Mouse (Mus musculus): ENCODE measurements around the gene Atp6v1e1. TPM values are rescaled to one million over a fixed set of nuclear protein-coding genes. Genes with fewer than 3 reads are reported as not detected.

Atp6v1e1 gene
- polyA plus RNA-seq, 1 experiment: 134 TPM

DNA sequence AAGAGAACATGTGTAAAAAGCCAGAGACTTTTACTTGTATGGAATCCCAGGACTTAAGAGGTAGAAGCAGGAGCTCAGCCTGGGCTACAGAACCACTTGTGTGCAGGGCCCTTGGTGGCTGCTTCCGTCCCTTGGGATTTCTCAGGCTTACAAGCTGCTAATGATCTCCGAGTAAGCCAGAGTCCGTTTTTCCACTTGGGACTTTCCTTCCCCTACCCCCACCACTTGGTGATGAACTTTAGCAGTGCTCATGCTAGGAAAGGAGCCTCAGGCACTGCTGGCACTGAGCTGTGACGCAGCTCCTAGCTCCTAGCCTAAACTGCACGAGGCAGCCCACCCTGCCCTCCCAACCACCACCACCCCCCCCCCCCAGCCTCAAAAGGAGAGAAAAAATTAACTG, 31.9 kb downstream of the Atp6v1e1 start:
- WGBS: 75% methylated on average over 5 of the region's 5 CpGs
- no peaks in the 10 kb centered on the region; the same call in 1 of the 2 replicates for H3K4me1 ChIP-seq (ENCODE audit: control insufficient read depth, insufficient read depth, low read length)
- H3K27ac ChIP-seq (ENCODE audit: control insufficient read depth, insufficient read depth, low read depth, low read length, poor library complexity): no peak overlapping the region
- H3K4me3 ChIP-seq (replicated peaks; ENCODE audit: control insufficient read depth, low read depth, low read length): no peak overlapping the region
- TF ChIP-seq POLR2A (IDR thresholded peaks at IDR 0.05; ENCODE audit: borderline replicate concordance, control insufficient read depth, low read depth, low read length): no peak
- TF ChIP-seq CTCF (IDR thresholded peaks at IDR 0.05; ENCODE audit: control insufficient read depth, insufficient read depth, low read length): no peak

GRCm38 (mm10) chr6:120790153-120790552, 32.4 kb downstream of the Atp6v1e1 start:
- WGBS: 70% methylated on average over 11 of the region's 11 CpGs
- no peak for TF ChIP-seq POLR2A (IDR thresholded peaks at IDR 0.05; ENCODE audit: borderline replicate concordance, control insufficient read depth, low read depth, low read length)
- TF ChIP-seq CTCF (IDR thresholded peaks at IDR 0.05; ENCODE audit: control insufficient read depth, insufficient read depth, low read length): no peak
- Histone ChIP-seq H3K4me3 (replicated peaks; ENCODE audit: control insufficient read depth, low read depth, low read length) (no peak overlapping the region), H3K27ac (ENCODE audit: control insufficient read depth, insufficient read depth, low read depth, low read length, poor library complexity) (no peak overlapping the region), H3K4me1 (ENCODE audit: control insufficient read depth, insufficient read depth, low read length) (no peaks in the 10 kb centered on the region; the same call in 1 of the 2 replicates)

DNA sequence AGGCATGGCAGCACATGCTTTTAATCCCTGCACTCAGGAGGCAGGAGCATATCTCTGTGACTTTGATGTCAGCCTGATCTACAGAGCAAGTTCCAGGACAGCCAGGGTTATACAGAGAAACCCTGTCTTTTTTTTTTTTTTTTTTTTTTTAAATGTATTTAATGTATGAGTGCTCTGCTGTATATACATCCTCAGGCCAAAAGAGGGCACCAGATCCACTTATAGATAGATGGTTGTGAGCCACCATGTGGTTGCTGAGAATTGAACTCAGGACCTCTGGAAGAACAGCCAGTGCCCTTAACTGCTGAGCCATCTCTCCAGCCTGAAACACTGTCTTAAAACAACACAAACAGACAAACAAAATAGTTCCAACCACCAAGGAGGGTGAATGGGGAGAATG, 33.7 kb downstream of the Atp6v1e1 start:
- Histone ChIP-seq H3K27ac (ENCODE audit: control insufficient read depth, insufficient read depth, low read depth, low read length, poor library complexity) (no peak overlapping the region), H3K4me1 (ENCODE audit: control insufficient read depth, insufficient read depth, low read length) (no peaks in the 10 kb centered on the region; the same call in 1 of the 2 replicates)
- TF ChIP-seq POLR2A (IDR thresholded peaks at IDR 0.05; ENCODE audit: borderline replicate concordance, control insufficient read depth, low read depth, low read length) (no peak), CTCF (IDR thresholded peaks at IDR 0.05; ENCODE audit: control insufficient read depth, insufficient read depth, low read length) (no peak)

GRCm38 (mm10) chr6:120788068-120788607, 34.5 kb downstream of the Atp6v1e1 start:
- Histone ChIP-seq H3K4me1 (ENCODE audit: control insufficient read depth, insufficient read depth, low read length) (no peaks in the 10 kb centered on the region; the same call in 1 of the 2 replicates), H3K4me3 (replicated peaks; ENCODE audit: control insufficient read depth, low read depth, low read length) (no peak overlapping the region), H3K27ac (ENCODE audit: control insufficient read depth, insufficient read depth, low read depth, low read length, poor library complexity) (no peak overlapping the region)
- no peak for TF ChIP-seq CTCF (IDR thresholded peaks at IDR 0.05; ENCODE audit: control insufficient read depth, insufficient read depth, low read length)
- no peak for TF ChIP-seq POLR2A (IDR thresholded peaks at IDR 0.05; ENCODE audit: borderline replicate concordance, control insufficient read depth, low read depth, low read length)
- 48% methylated on average over 5 of the region's 5 CpGs for WGBS

More for the DNA sequence above, 33.7 kb downstream of the Atp6v1e1 start:
- H3K4me3 ChIP-seq (replicated peaks; ENCODE audit: control insufficient read depth, low read depth, low read length): no peak overlapping the region

DNA sequence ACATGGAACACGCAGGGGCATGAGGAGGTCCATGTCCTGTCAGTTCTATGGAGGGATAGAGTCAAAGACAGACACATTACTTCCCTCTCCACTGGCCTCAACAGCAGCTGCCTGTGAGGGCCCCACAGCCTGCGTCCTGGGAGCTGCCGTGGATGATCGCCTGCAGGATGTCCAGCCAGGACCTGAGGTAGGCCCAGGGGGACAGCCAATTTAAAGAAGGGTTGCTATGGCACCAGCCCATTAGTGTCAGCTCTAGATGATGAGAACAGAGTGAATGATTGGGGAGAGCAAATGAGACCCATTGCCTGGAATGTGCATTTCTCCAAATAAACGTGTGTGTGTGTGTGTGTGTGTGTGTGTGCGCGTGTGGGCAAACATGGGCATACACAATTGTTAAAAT, 38.2 kb downstream of the Atp6v1e1 start:
- TF ChIP-seq POLR2A (IDR thresholded peaks at IDR 0.05; ENCODE audit: borderline replicate concordance, control insufficient read depth, low read depth, low read length) (no peak), CTCF (IDR thresholded peaks at IDR 0.05; ENCODE audit: control insufficient read depth, insufficient read depth, low read length) (no peak)
- no peaks in the 10 kb centered on the region; the same call in 1 of the 2 replicates for H3K4me1 ChIP-seq (ENCODE audit: control insufficient read depth, insufficient read depth, low read length)
- H3K4me3 ChIP-seq (replicated peaks; ENCODE audit: control insufficient read depth, low read depth, low read length): no peak overlapping the region
- no peak overlapping the region for H3K27ac ChIP-seq (ENCODE audit: control insufficient read depth, insufficient read depth, low read depth, low read length, poor library complexity)
- 87% methylated on average over 7 of the region's 7 CpGs for WGBS

- H3K4me1 ChIP-seq (ENCODE audit: control insufficient read depth, insufficient read depth, low read length): no peaks in the 10 kb centered on the region
- TF ChIP-seq CTCF (IDR thresholded peaks at IDR 0.05; ENCODE audit: control insufficient read depth, insufficient read depth, low read length) (no peak), POLR2A (IDR thresholded peaks at IDR 0.05; ENCODE audit: borderline replicate concordance, control insufficient read depth, low read depth, low read length) (no peak)
- H3K4me3 ChIP-seq (replicated peaks; ENCODE audit: control insufficient read depth, low read depth, low read length): no peak overlapping the region
- 44% methylated on average over 2 of the region's 2 CpGs for WGBS
- H3K27ac ChIP-seq (ENCODE audit: control insufficient read depth, insufficient read depth, low read depth, low read length, poor library complexity): no peak overlapping the region
These were observed 39.6 kb downstream of the Atp6v1e1 start for GRCm38 (mm10) chr6:120782948-120783347.

DNA sequence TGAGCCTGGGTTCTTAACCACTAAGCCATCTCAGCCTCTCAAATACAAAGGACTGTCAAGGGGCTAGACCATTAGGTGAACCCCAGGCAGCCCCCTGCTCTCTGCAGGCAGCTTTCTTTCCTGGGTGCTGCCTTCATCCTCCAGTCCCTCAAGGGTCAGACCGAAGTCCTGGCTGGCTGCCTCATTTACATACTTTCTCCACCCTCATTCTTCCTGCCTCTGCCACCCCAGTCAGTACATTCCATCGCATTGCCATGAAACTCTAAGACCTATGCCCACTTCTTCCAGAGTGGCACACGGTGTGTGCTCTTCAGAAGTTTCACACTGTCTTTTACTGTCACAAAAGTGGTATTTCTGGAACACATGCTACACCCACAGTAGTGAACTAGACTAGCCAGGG, 44.4 kb downstream of the Atp6v1e1 start:
- TF ChIP-seq CTCF (IDR thresholded peaks at IDR 0.05; ENCODE audit: control insufficient read depth, insufficient read depth, low read length) (no peak), POLR2A (IDR thresholded peaks at IDR 0.05; ENCODE audit: borderline replicate concordance, control insufficient read depth, low read depth, low read length) (no peak)
- WGBS: 69% methylated on average over 3 of the region's 3 CpGs
- Histone ChIP-seq H3K27ac (ENCODE audit: control insufficient read depth, insufficient read depth, low read depth, low read length, poor library complexity) (no peak overlapping the region), H3K4me1 (ENCODE audit: control insufficient read depth, insufficient read depth, low read length) (no peaks in the 10 kb centered on the region), H3K4me3 (replicated peaks; ENCODE audit: control insufficient read depth, low read depth, low read length) (no peak overlapping the region)

DNA sequence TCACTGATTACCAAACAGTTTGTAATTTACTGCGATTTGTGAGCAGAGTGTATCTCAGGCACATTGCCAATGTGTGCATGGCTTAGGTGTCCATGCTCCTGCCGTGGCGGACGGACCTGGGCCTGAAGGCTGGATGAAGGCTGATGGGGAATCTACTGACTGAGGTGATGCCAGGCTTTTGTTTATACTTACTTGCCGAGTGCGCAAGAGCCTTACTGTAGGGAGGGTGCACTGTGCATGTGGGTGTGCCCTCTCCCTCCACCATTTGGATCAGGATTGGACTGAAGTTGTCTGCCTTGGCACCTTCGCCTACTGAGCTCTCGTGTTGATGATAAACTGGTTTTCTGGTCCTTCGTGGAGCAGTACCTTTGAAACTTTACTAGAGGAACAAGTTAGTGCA, 45.1 kb downstream of the Atp6v1e1 start:
- no peak for TF ChIP-seq CTCF (IDR thresholded peaks at IDR 0.05; ENCODE audit: control insufficient read depth, insufficient read depth, low read length)
- no peak for TF ChIP-seq POLR2A (IDR thresholded peaks at IDR 0.05; ENCODE audit: borderline replicate concordance, control insufficient read depth, low read depth, low read length)
- Histone ChIP-seq H3K4me1 (ENCODE audit: control insufficient read depth, insufficient read depth, low read length) (no peaks in the 10 kb centered on the region), H3K27ac (ENCODE audit: control insufficient read depth, insufficient read depth, low read depth, low read length, poor library complexity) (no peak overlapping the region), H3K4me3 (replicated peaks; ENCODE audit: control insufficient read depth, low read depth, low read length) (no peak overlapping the region)
- WGBS: 88% methylated on average over 9 of the region's 9 CpGs

- no peaks in the 10 kb centered on the region for H3K4me1 ChIP-seq (ENCODE audit: control insufficient read depth, insufficient read depth, low read length)
- H3K4me3 ChIP-seq (replicated peaks; ENCODE audit: control insufficient read depth, low read depth, low read length): no peak overlapping the region
- TF ChIP-seq POLR2A (IDR thresholded peaks at IDR 0.05; ENCODE audit: borderline replicate concordance, control insufficient read depth, low read depth, low read length) (no peak), CTCF (IDR thresholded peaks at IDR 0.05; ENCODE audit: control insufficient read depth, insufficient read depth, low read length) (no peak)
- WGBS: 83% methylated on average over 3 of the region's 3 CpGs
- no peak overlapping the region for H3K27ac ChIP-seq (ENCODE audit: control insufficient read depth, insufficient read depth, low read depth, low read length, poor library complexity)
These were observed 46.3 kb downstream of the Atp6v1e1 start for GRCm38 (mm10) chr6:120776286-120776685.

All from bone marrow, adult 2 months (tissue).